Mouse (Mus musculus): ENCODE data around the gene Tpst1. TPM values are rescaled to one million over a fixed set of nuclear protein-coding genes. Genes with fewer than 3 reads are reported as not detected.
A peak's percentile ranks its signal among the peaks of the same experiment; 100 is the strongest.

Tpst1 gene
- total and polyA plus RNA-seq, 3 experiments = 31.7 to 32.3 TPM; not detected in 1

GRCm38 (mm10) chr5:130136597-130136996 is 63.5 kb downstream of the Tpst1 start:
- no peaks in the 10 kb centered on the region for H3K9me3 ChIP-seq (replicated peaks; ENCODE audit: insufficient read depth, low read length)
- no peak overlapping the region for H3K9ac ChIP-seq (ENCODE audit: control insufficient read depth, low read depth, low read length, poor library complexity, severe bottlenecking)
- H3K27ac ChIP-seq (ENCODE audit: control insufficient read depth, low read depth, low read length) = no peak overlapping the region
- no peaks in the 10 kb centered on the region for H3K27me3 ChIP-seq (ENCODE audit: control insufficient read depth in 1 of 2, insufficient read depth in 2 of 2, low read length in 2 of 2)
- DNase-seq (ENCODE audit: low read depth, low spot score) = no peak
- H3K79me2 ChIP-seq (ENCODE audit: control insufficient read depth, insufficient read depth, low read length, poor library complexity) = no peaks in the 10 kb centered on the region
- no peaks in the 10 kb centered on the region for H3K4me1 ChIP-seq (ENCODE audit: control insufficient read depth in 1 of 2, insufficient read depth in 2 of 2, low read length in 2 of 2)
- no peak overlapping the region for H3K4me3 ChIP-seq (ENCODE audit: control insufficient read depth in 1 of 2, insufficient read depth in 1 of 2, low read depth in 2 of 2, low read length in 2 of 2)
- TF ChIP-seq MYC (IDR thresholded peaks at IDR 0.05; ENCODE audit: low read depth, low read length) = no peak
- no peak for TF ChIP-seq UBTF (IDR thresholded peaks at IDR 0.05; ENCODE audit: borderline replicate concordance, insufficient read depth, low read depth, low read length)
- H3K36me3 ChIP-seq (ENCODE audit: control insufficient read depth in 1 of 2, insufficient read depth in 2 of 2, low read length in 2 of 2) = no peaks in the 10 kb centered on the region

DNA sequence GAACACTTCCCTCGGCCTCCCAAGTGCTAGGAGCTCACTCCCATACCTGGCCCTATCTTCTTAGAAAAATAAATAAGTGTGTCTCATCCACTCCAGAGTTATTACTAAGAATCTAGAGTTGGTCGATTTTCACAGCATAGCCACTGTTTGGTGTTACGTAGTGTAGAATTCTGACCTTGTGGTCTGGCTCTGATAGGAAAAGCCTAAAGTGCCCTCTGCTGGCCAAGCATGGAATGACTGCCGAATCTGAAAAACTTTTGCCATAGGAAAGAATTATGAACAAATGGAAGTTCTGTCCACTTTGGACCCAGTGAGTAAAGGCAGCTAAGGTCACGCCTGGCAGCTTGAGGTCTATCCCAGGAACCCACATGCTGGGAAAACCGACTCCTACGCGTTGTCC is 66.3 kb downstream of the Tpst1 start:
- Histone ChIP-seq H3K4me3 (ENCODE audit: control insufficient read depth in 1 of 2, insufficient read depth in 1 of 2, low read depth in 2 of 2, low read length in 2 of 2) (peak overlapping the region; percentile 14 to 36; a peak in 2 of 4 replicates), H3K9ac (ENCODE audit: control insufficient read depth, low read depth, low read length, poor library complexity, severe bottlenecking) (peak overlapping the region; percentile 55), H3K27me3 (ENCODE audit: control insufficient read depth in 1 of 2, insufficient read depth in 2 of 2, low read length in 2 of 2) (no peaks in the 10 kb centered on the region), H3K4me1 (ENCODE audit: control insufficient read depth in 1 of 2, insufficient read depth in 2 of 2, low read length in 2 of 2) (peaks cover 0 to 2% of the 10 kb centered on the region in 2 experiments; a peak in 1 of 4 replicates), H3K9me3 (replicated peaks; ENCODE audit: insufficient read depth, low read length) (no peaks in the 10 kb centered on the region), H3K27ac (ENCODE audit: control insufficient read depth, low read depth, low read length) (no peak overlapping the region), H3K36me3 (ENCODE audit: control insufficient read depth in 1 of 2, insufficient read depth in 2 of 2, low read length in 2 of 2) (peaks cover 0 to 6% of the 10 kb centered on the region in 2 experiments; a peak in 2 of 4 replicates), H3K79me2 (ENCODE audit: control insufficient read depth, insufficient read depth, low read length, poor library complexity) (no peaks in the 10 kb centered on the region)
- DNase-seq (ENCODE audit: low read depth, low spot score) = peak; percentile 82
- TF ChIP-seq ETS1 (IDR thresholded peaks at IDR 0.05; ENCODE audit: low read depth, low read length) (no peak), ZC3H11A (IDR thresholded peaks at IDR 0.05; ENCODE audit: low read depth, low read length) (peak; percentile 86), BHLHE40 (IDR thresholded peaks at IDR 0.05; ENCODE audit: borderline replicate concordance, low read depth, low read length) (no peak), NRF1 (IDR thresholded peaks at IDR 0.05; ENCODE audit: insufficient read depth, low read depth, low read length, poor library complexity, severe bottlenecking) (no peak), CTCF (IDR thresholded peaks at IDR 0.05 in 2 of 3, conservative IDR thresholded peaks at IDR 0.05 in 1 of 3; ENCODE audit: control insufficient read depth in 1 of 3, insufficient read depth in 1 of 3, low read depth in 2 of 3, low read length in 3 of 3, poor library complexity in 1 of 3, severe bottlenecking in 1 of 3) (peak; percentile 80 to 97 (median 96)), TBP (IDR thresholded peaks at IDR 0.05; ENCODE audit: low read depth, low read length) (no peak), RCOR1 (IDR thresholded peaks at IDR 0.05; ENCODE audit: low read depth, low read length) (no peak), MYB (IDR thresholded peaks at IDR 0.05; ENCODE audit: low read depth, low read length) (no peak), JUND (IDR thresholded peaks at IDR 0.05; ENCODE audit: low read depth, low read length) (no peak), MAX (IDR thresholded peaks at IDR 0.05; ENCODE audit: low read length) (no peak), ZNF384 (IDR thresholded peaks at IDR 0.05; ENCODE audit: low read depth, low read length) (0 out of 2 replicates have a peak, but pooled peaks have one; percentile 29), POLR2A (IDR thresholded peaks at IDR 0.05; ENCODE audit: control insufficient read depth in 1 of 2, insufficient read depth in 1 of 2, low read depth in 1 of 2, low read length in 2 of 2, poor library complexity in 1 of 2) (no peak), SIN3A (IDR thresholded peaks at IDR 0.05; ENCODE audit: low read length) (0 out of 2 replicates have a peak, but pooled peaks have one; percentile 41), HCFC1 (IDR thresholded peaks at IDR 0.05; ENCODE audit: low read depth, low read length) (no peak), EP300 (IDR thresholded peaks at IDR 0.05; ENCODE audit: low read depth in 1 of 2, low read length in 2 of 2) (no peak), MYC (IDR thresholded peaks at IDR 0.05; ENCODE audit: low read depth, low read length) (0 out of 2 replicates have a peak, but pooled peaks have one; percentile 28), SMC3 (IDR thresholded peaks at IDR 0.05; ENCODE audit: low read depth, low read length) (peak; percentile 97), UBTF (IDR thresholded peaks at IDR 0.05; ENCODE audit: borderline replicate concordance, insufficient read depth, low read depth, low read length) (no peak), CHD2 (IDR thresholded peaks at IDR 0.05; ENCODE audit: low read length) (no peak), RAD21 (IDR thresholded peaks at IDR 0.05; ENCODE audit: low read depth, low read length) (peak; percentile 94)

Measured in MEL (cell line).